31 mouse cellular contexts compared by ENCODE assay signal in the genomic region with DNA sequence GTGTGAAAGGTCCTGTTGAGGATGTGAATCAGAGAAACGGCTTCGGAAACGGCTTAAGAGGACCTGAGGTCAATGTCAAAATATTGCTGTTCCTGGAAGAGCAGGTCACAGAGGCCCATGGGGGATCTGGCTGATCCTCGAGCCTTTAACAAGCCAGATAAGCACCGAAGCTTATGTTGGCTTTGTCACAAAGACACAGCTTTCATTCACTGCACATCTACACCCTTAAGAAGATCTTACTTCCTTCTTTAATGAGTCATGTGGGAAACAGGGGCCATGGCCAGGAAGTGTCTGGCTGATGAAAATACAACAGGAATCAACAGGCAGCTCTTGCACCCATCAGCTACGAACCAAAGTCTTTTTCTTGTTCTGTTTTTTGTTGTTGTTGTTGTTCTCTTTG. TPM values are rescaled to one million over a fixed set of nuclear protein-coding genes. Genes with fewer than 3 reads are reported as not detected.
DNase-seq lines count a peak whose midpoint lies in the region; ATAC-seq lines count a peak whose summit lies in the region.
"Had no signal": no experiment of that assay in that cellular context is flagged by ENCODE, and none has a peak within 500 bp of the region (broad histone marks: within the 10 kb centered on the region; RNA-seq: fewer than 3 reads in every experiment).

No protein-coding gene starts in this region.

- no peaks in the 10 kb centered on the region for H3K36me3 ChIP-seq in heart, embryonic 15.5 days
- no peaks in the 10 kb centered on the region for H3K36me3 ChIP-seq in heart, embryonic 10.5 days
- H3K36me3 ChIP-seq: embryonic facial prominence, embryonic 10.5 days; embryonic facial prominence, embryonic 15.5 days; forebrain, embryonic 12.5 days; G1E; kidney, embryonic 15.5 days; neural tube, embryonic 12.5 days had no signal

- WGBS in heart, embryonic 15.5 days = 55% methylated on average over 6 of the region's 6 CpGs
- WGBS in heart, embryonic 10.5 days = 64% methylated on average over 6 of the region's 6 CpGs

- ATAC-seq in heart, embryonic 15.5 days (replicated peaks; ENCODE audit: insufficient number of reproducible peaks, insufficient read depth, low FRiP score, low read depth) = no peak
- ATAC-seq in megakaryocyte, adult 5-6 weeks (ENCODE audit: poor library complexity, severe bottlenecking) = peak; percentile 55; the same call in 1 of the 2 replicates
- no peak for ATAC-seq in megakaryocyte-erythroid progenitor cell, adult 5-6 weeks (replicated peaks; ENCODE audit: low FRiP score, low TSS enrichment, poor library complexity, severe bottlenecking)
- ATAC-seq: forebrain, postnatal 0 days; hindbrain, embryonic 16.5 days; lung, postnatal 0 days had no signal

- no peak overlapping the region for H3K9ac ChIP-seq in heart, embryonic 15.5 days
- H3K9ac ChIP-seq: embryonic facial prominence, embryonic 15.5 days; forebrain, embryonic 12.5 days; forebrain, postnatal 0 days; kidney, embryonic 15.5 days; neural tube, embryonic 12.5 days had no signal

- peaks cover 14% of the 10 kb centered on the region for H3K4me1 ChIP-seq in heart, embryonic 15.5 days (replicated peaks)
- peaks cover 4% of the 10 kb centered on the region; the same call in 1 of the 2 replicates for H3K4me1 ChIP-seq in heart, embryonic 10.5 days
- H3K4me1 ChIP-seq: embryonic facial prominence, embryonic 10.5 days; embryonic facial prominence, embryonic 15.5 days; forebrain, embryonic 12.5 days; neural tube, embryonic 12.5 days had no signal

- intact Hi-C loops in heart, postnatal 36 days (cut with DNase I) = no loop called here

- H3K9me3 ChIP-seq in heart, embryonic 15.5 days (replicated peaks) = no peaks in the 10 kb centered on the region
- H3K9me3 ChIP-seq in heart, embryonic 10.5 days = peaks cover 3% of the 10 kb centered on the region; the same call in 1 of the 2 replicates
- H3K9me3 ChIP-seq: embryonic facial prominence, embryonic 15.5 days; forebrain, embryonic 12.5 days; G1E; kidney, embryonic 15.5 days had no signal

- 0 out of 2 replicates have a peak overlapping the region, but pooled peaks have one; percentile 5 for H3K27ac ChIP-seq in heart, embryonic 15.5 days
- H3K27ac ChIP-seq in heart, embryonic 10.5 days = no peak overlapping the region
- H3K27ac ChIP-seq: embryonic facial prominence, embryonic 10.5 days; embryonic facial prominence, embryonic 15.5 days; forebrain, embryonic 12.5 days; kidney, embryonic 15.5 days; macrophage; neural tube, embryonic 12.5 days; stomach, postnatal 0 days had no signal

- peak; percentile 95 for DNase-seq in heart, adult 11 months
- no peak for DNase-seq in heart, postnatal 36 days
- no peak for DNase-seq in heart, embryonic 10.5 days (ENCODE audit: low spot score)
- peak; percentile 7 for DNase-seq in MEL-GATA-1-ER (ENCODE audit: extremely low read depth, low read depth)
- DNase-seq in gastrocnemius, postnatal 25 days = no peak
- DNase-seq: adrenal gland, postnatal 36 days; cerebellum, adult 2 months; cerebellum, postnatal 14 days; forebrain, postnatal 0 days; kidney, adult 18-20 months; kidney, postnatal 25 days; lung, adult 18-20 months; right cerebral cortex, postnatal 4 days; thymus, adult 18-20 months; thymus, postnatal 25 days had no signal

- no peaks in the 10 kb centered on the region for H3K27me3 ChIP-seq in heart, embryonic 15.5 days
- H3K27me3 ChIP-seq in heart, embryonic 10.5 days (ENCODE audit: insufficient read depth, poor library complexity, severe bottlenecking) = no peaks in the 10 kb centered on the region
- H3K27me3 ChIP-seq: embryonic facial prominence, embryonic 15.5 days; kidney, embryonic 15.5 days had no signal

- H3K4me3 ChIP-seq in heart, embryonic 15.5 days = no peak overlapping the region
- no peak overlapping the region for H3K4me3 ChIP-seq in heart, embryonic 10.5 days
- H3K4me3 ChIP-seq: embryonic facial prominence, embryonic 10.5 days; embryonic facial prominence, embryonic 15.5 days; forebrain, embryonic 12.5 days; kidney, embryonic 15.5 days; myocyte; neural tube, embryonic 12.5 days had no signal

- H3K4me2 ChIP-seq in heart, embryonic 15.5 days = no peak overlapping the region
- H3K4me2 ChIP-seq: embryonic facial prominence, embryonic 15.5 days; forebrain, embryonic 12.5 days; kidney, embryonic 15.5 days; liver, embryonic 11.5 days; midbrain, embryonic 11.5 days; neural tube, embryonic 12.5 days had no signal

RNA-seq across cellular contexts. Expression of a gene that starts 6.3 kb away (rescaled TPM):
- total RNA-seq in heart, postnatal 36 days (2021) = 100 to 1,000 TPM; 238 to 242 TPM
- 14.6 and 15.2 TPM in 2 replicates for polyA plus RNA-seq in heart, embryonic 15.5 days (2015; fragmentation: Nextera tagmentation; extraction: Ambion mirVana)
- 11.2 and 25.6 TPM in 2 replicates for polyA plus RNA-seq in heart, embryonic 10.5 days (2016; fragmentation: Nextera tagmentation; extraction: Ambion mirVana)
- not detected in 2 replicates for total RNA-seq in megakaryocyte, adult 5-6 weeks (2015)
- total RNA-seq in megakaryocyte, adult 5-6 weeks (2017) = 0.11 TPM in 1 of 2 replicates, not detected in the other
- total RNA-seq in gastrocnemius, postnatal 25 days (2021) = 100 to 1,000 TPM; 110 to 129 TPM
- total RNA-seq in megakaryocyte-erythroid progenitor cell, adult 5-6 weeks (2014; fragmentation: Nextera tagmentation) = not detected in 2 replicates
- total RNA-seq in megakaryocyte-erythroid progenitor cell, adult 5-6 weeks (2017) = not detected in 2 replicates
- polyA plus RNA-seq: G1E, macrophage had no signal

RNA-seq across cellular contexts. Expression of a gene that starts 48.1 kb away (rescaled TPM):
- total RNA-seq in heart, postnatal 36 days (2021) = 10 to 100 TPM; 31.9 to 36.0 TPM
- 83.4 and 92.1 TPM in 2 replicates for polyA plus RNA-seq in heart, embryonic 15.5 days (2015; fragmentation: Nextera tagmentation; extraction: Ambion mirVana)
- 100 and 105 TPM in 2 replicates for polyA plus RNA-seq in heart, embryonic 10.5 days (2016; fragmentation: Nextera tagmentation; extraction: Ambion mirVana)
- 56.1 and 60.6 TPM in 2 replicates for total RNA-seq in megakaryocyte, adult 5-6 weeks (2015)
- total RNA-seq in megakaryocyte, adult 5-6 weeks (2017) = 52.7 and 60.0 TPM in 2 replicates
- total RNA-seq in gastrocnemius, postnatal 25 days (2021) = 10 to 100 TPM; 25.8 to 29.9 TPM
- 56.9 and 59.1 TPM in 2 replicates for total RNA-seq in megakaryocyte-erythroid progenitor cell, adult 5-6 weeks (2014; fragmentation: Nextera tagmentation)
- total RNA-seq in megakaryocyte-erythroid progenitor cell, adult 5-6 weeks (2017) = 49.5 and 84.8 TPM in 2 replicates

Comparison
In these comparisons a context has a peak if more than half of its experiments do, and no peak if none do; other contexts are left out.
1. DNase-seq: peak in heart, adult 11 months (single experiment) and MEL-GATA-1-ER (single experiment); none in heart, postnatal 36 days (0 of 2), heart, embryonic 10.5 days (single experiment) and gastrocnemius, postnatal 25 days (single experiment).
2. RNA of a gene that starts 6.3 kb away (total RNA-seq): 238 to 242 TPM in heart, postnatal 36 days and 110 to 129 TPM in gastrocnemius, postnatal 25 days; 0.11 TPM in megakaryocyte, adult 5-6 weeks and not detected in megakaryocyte-erythroid progenitor cell, adult 5-6 weeks; every median in the first group is over 10 times any median in the second.